Mouse (Mus musculus) layer of hippocampus, adult 6 months (tissue): ENCODE results near the gene Rslcan18. TPM values are rescaled to one million over a fixed set of nuclear protein-coding genes. Genes with fewer than 3 reads are reported as not detected.

Experiments used
- long read RNA-seq, 2 experiments: library from polyadenylated mRNA; unstranded; transcript quantifications; one replicate each; pipeline ENCODE4 v2.0.0; 2019 to 2020
- polyA plus RNA-seq: library from polyadenylated mRNA; unstranded; fragments of <200 nt; fragmentation: Nextera tagmentation; gene quantifications from 2 replicates; pipeline ENCODE4 v1.2.3, GENCODE M21; 2021

Rslcan18 gene
- polyA plus RNA-seq: 0.09 TPM in 1 of 2 replicates, not detected in the other
- long read RNA-seq, experiment 1: 0 reads
- long read RNA-seq, experiment 2, partial matches to known transcripts: 0 of 3 reads
- long read RNA-seq, experiment 2, other reads (novel, unspliced or antisense): 3 of 3 reads

DNA sequence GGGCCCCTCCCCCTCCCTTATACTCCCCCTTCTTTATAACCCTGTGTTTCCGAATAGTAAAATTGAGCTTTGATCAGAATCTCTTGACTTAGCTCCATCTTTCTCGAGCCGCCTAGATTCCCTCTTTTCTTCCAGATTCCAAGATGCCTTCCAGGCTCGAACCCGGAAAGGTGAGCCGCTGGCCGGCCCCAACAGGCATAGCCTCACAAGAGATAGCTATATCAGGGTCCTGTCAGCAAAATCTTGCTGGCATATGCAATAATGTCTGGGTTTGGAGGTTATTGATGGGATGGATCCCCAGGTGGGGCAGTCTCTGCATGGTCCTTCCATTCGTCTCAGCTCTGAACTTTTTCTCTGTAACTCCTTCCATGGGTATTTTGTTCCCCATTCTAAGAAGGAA lies at the start of gene Rslcan18:
Gene Rslcan18, minus strand, starts transcription at position 101 of the 400 bp plus-strand sequence.

DNA sequence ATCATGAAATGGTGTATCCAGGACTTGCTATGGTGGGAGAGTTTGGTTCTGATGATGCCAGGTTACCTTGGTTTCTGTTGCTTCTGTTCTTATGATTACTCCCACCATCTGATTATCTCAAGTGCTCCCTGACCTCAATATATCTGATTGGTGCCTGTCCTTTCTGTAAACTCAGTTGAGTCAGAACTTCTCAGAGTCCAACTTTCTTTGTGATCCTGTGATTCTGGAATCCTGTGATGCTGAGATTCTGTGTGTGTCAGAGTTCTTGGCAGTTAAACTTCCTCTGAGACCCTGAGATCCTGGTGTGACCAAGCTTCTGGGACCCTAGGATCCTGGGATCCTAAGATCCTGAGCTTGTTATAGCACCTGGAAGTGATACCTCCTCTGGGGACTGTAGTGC lies 5.3 kb upstream of the Rslcan18 start, which contains the start of gene Zfp759:
Gene Zfp759, plus strand, starts transcription at position 301 of the 400 bp plus-strand sequence.

GRCm38 (mm10) chr13:67108194-67108820 lies 7.8 kb downstream of the Rslcan18 start, which contains the start of gene Gm28557:
TSS of gene Gm28557 (minus strand) at chr13:67108604.

DNA sequence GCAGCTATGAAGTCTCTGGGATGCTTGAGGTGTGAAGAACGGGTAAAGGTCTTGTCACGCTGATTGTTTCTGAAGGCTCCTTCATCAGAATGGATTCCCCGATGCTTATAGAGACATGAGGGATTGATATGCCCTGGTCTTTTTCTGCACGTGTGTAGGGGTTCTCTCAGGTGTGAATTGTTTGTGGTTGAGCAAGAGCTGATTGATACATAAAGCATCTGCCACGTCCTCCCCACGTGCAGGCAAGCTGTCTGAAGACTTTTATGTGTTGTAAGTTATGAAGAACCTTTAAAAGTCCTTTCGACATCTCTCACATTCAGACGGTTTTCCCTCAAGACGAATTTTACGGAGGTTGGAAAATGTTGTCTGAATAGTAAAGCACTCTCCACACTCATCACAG lies 18.2 kb downstream of the Rslcan18 start, which contains the start of gene Zfp708:
Gene Zfp708, minus strand, starts transcription at position 101 of the 400 bp plus-strand sequence.

DNA sequence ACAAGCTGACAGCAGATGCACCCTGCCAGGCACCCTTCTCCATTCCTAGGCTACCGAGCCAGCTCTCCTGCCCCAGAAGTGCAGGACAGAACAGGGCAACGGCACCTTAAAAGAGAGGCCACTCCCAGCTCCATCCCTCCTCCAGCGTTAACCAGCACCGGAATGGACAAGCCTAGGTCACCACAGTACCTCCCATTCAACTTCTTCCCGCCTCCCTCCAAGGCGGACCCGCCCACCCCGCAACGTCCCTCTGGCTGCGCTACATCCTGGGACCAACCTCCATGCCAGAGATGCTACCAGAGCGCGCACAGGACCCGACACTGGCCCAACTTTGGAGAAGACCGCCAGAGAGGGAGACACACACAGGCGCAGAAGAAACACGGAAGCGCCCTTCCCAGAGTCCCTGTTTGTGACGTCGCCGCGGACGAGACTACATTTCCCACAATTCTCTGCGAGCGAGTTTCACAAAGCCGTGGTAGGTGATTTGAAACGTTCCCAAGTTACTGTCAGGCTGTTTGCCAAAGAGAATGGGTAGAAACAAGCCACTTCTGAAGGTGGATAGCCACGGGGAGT lies 55.2 kb downstream of the Rslcan18 start, which contains the start of gene Zfp712:
Gene Zfp712, minus strand, starts transcription at position 385 of the 573 bp plus-strand sequence.

Other genes starting within 250 kb of the Rslcan18 start
- gene Gm10767, start 211.3 kb downstream of the Rslcan18 start, polyA plus RNA-seq: 1.2 and 1.4 TPM in 2 replicates
- 2.2 and 3.4 TPM in 2 replicates for gene Zfp712, start 55.1 kb downstream of the Rslcan18 start, polyA plus RNA-seq
- 1.4 and 2.3 TPM in 2 replicates for gene Zfp708, start 18.3 kb downstream of the Rslcan18 start, polyA plus RNA-seq
- 1.3 and 1.8 TPM in 2 replicates for gene Gm28557, start 7.7 kb downstream of the Rslcan18 start, polyA plus RNA-seq
- gene Zfp759, start 5.4 kb upstream of the Rslcan18 start, polyA plus RNA-seq: 1.4 and 1.8 TPM in 2 replicates
- gene Rsl1, start 56.9 kb upstream of the Rslcan18 start, polyA plus RNA-seq: 1.5 and 2.0 TPM in 2 replicates
- gene Zfp455, start 78.2 kb upstream of the Rslcan18 start, polyA plus RNA-seq: 0.87 and 1.0 TPM in 2 replicates
- 2.7 TPM in 2 replicates for gene Zfp458, start 162.2 kb upstream of the Rslcan18 start, polyA plus RNA-seq
- gene Zfp457, start 190.2 kb upstream of the Rslcan18 start, polyA plus RNA-seq: 0.26 and 0.28 TPM in 2 replicates
- gene Zfp595, start 216.3 kb upstream of the Rslcan18 start, polyA plus RNA-seq: 0.54 and 0.89 TPM in 2 replicates
- gene Gm28044, start 244.3 kb upstream of the Rslcan18 start, polyA plus RNA-seq: 0.56 TPM in 1 of 2 replicates, not detected in the other
- gene Zfp953, start 244.3 kb upstream of the Rslcan18 start, polyA plus RNA-seq: 0.18 and 0.21 TPM in 2 replicates